In the genomic region with DNA sequence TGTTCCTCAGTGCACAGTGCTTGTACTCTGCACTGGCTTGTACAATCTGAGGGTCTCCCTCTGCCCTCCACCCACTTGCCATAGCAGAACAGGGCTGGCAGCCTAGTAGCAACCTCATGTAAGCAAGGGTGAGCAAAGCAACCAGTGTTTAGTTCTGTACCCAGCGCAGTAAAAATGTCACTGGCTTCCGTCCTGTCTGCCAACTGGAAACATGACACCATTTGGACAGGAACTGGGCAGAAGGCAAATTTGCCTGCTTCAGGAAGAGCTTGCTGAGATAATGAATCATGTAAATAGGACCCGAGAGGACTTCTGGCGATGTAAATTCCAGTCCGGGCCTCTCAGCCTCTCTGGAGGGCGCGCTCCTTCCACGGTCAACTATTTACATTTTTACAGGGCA, we compare ENCODE assay signal across 24 mouse cellular contexts. TPM values are rescaled to one million over a fixed set of nuclear protein-coding genes. Genes with fewer than 3 reads are reported as not detected.
DNase-seq lines count a peak whose midpoint lies in the region; ATAC-seq and TF ChIP-seq lines count a peak whose summit lies in the region.
"Had no signal": no experiment of that assay in that cellular context is flagged by ENCODE, and none has a peak within 500 bp of the region (broad histone marks: within the 10 kb centered on the region; RNA-seq: fewer than 3 reads in every experiment).

No protein-coding gene starts in this region.

- no peak for TF ChIP-seq CTCF in thymus, adult 2 months (IDR thresholded peaks at IDR 0.05; ENCODE audit: borderline replicate concordance, control insufficient read depth, extremely low read depth, insufficient read depth, low read length, poor library complexity)

- no peak for ATAC-seq in cerebellum, adult (ENCODE audit: insufficient number of reproducible peaks, low FRiP score, low TSS enrichment)
- ATAC-seq: intestine, postnatal 0 days had no signal

- no peak overlapping the region for H3K27ac ChIP-seq in heart, embryonic 10.5 days
- H3K27ac ChIP-seq in thymus, adult 2 months (ENCODE audit: control insufficient read depth, insufficient read depth, low read length), result no peak overlapping the region
- H3K27ac ChIP-seq: embryonic facial prominence, embryonic 15.5 days; forebrain, embryonic 12.5 days; hindbrain, embryonic 12.5 days; limb, embryonic 12.5 days; neural tube, embryonic 15.5 days had no signal

- peaks cover 67% of the 10 kb centered on the region for H3K27me3 ChIP-seq in heart, embryonic 10.5 days (ENCODE audit: insufficient read depth, poor library complexity, severe bottlenecking)
- H3K27me3 ChIP-seq in thymus, adult 2 months (ENCODE audit: control insufficient read depth, insufficient read depth, low read length), result peaks cover 6% of the 10 kb centered on the region; the same call in 1 of the 2 replicates

- intact Hi-C loops in heart, postnatal 14 days (cut with DNase I), result no loop called here

- no peak overlapping the region for H3K4me3 ChIP-seq in heart, embryonic 10.5 days
- H3K4me3 ChIP-seq in thymus, adult 2 months (ENCODE audit: control insufficient read depth, insufficient read depth, low read length), result no peak overlapping the region
- H3K4me3 ChIP-seq: embryonic facial prominence, embryonic 15.5 days; forebrain, embryonic 12.5 days; hindbrain, embryonic 12.5 days; limb, embryonic 12.5 days; megakaryocyte, embryonic 14.5 days; neural tube, embryonic 15.5 days had no signal

- H3K36me3 ChIP-seq in heart, embryonic 10.5 days, result no peaks in the 10 kb centered on the region
- H3K36me3 ChIP-seq in thymus, adult 2 months (ENCODE audit: control insufficient read depth, insufficient read depth, low read length), result no peaks in the 10 kb centered on the region
- H3K36me3 ChIP-seq: embryonic facial prominence, embryonic 15.5 days; forebrain, embryonic 12.5 days; hindbrain, embryonic 12.5 days; limb, embryonic 12.5 days; neural tube, embryonic 15.5 days had no signal

- peak; percentile 41 to 52 for DNase-seq in cerebellum, adult 18-20 months
- DNase-seq in heart, embryonic 10.5 days (ENCODE audit: low spot score), result peak; percentile 58
- no peak for DNase-seq in heart, postnatal 14 days
- peak; percentile 27 for DNase-seq in testis, postnatal 10 days (ENCODE audit: low spot score)
- DNase-seq in testis, postnatal 14 days (ENCODE audit: low spot score), result no peak
- DNase-seq in thymus, adult 2 months, result no peak
- DNase-seq in spleen, adult 12 weeks (ENCODE audit: low spot score), result no peak
- DNase-seq: B cell, adult 2 months; kidney, postnatal 10 days; lung, embryonic 14.5 days; thymus, postnatal 25 days had no signal

- H3K4me1 ChIP-seq in heart, embryonic 10.5 days, result peaks cover 26% of the 10 kb centered on the region
- H3K4me1 ChIP-seq in thymus, adult 2 months (replicated peaks; ENCODE audit: control insufficient read depth, insufficient read depth, low read length), result no peaks in the 10 kb centered on the region

- TF ChIP-seq POLR2A in thymus, adult 2 months (IDR thresholded peaks at IDR 0.05; ENCODE audit: control insufficient read depth, extremely low read depth, insufficient read depth, low read length, poor library complexity), result no peak

- H3K9me3 ChIP-seq in heart, embryonic 10.5 days, result no peaks in the 10 kb centered on the region
- H3K9me3 ChIP-seq: embryonic facial prominence, embryonic 15.5 days; forebrain, embryonic 12.5 days; hindbrain, embryonic 12.5 days; limb, embryonic 12.5 days; neural tube, embryonic 15.5 days had no signal

- 67% methylated on average over 8 of the region's 8 CpGs for WGBS in heart, embryonic 10.5 days
- WGBS in thymus, adult 2 months, result 61% methylated on average over 8 of the region's 8 CpGs

RNA-seq across cellular contexts. Expression of gene Rprml, which starts 3.6 kb away (rescaled TPM):
- 0.48 TPM in 1 of 2 replicates, not detected in the other for polyA plus RNA-seq in heart, embryonic 10.5 days (2016; fragmentation: Nextera tagmentation; extraction: Ambion mirVana)
- not detected for total RNA-seq in heart, postnatal 14 days (2021)
- polyA plus RNA-seq in thymus, adult 2 months (2012; rRNA removed), result 0.09 TPM in 1 of 2 replicates, not detected in the other
- polyA plus RNA-seq: forebrain, embryonic 12.5 days; heart, embryonic 14.5 days; hindbrain, embryonic 12.5 days; limb, embryonic 12.5 days; lung, embryonic 14.5 days; stomach, embryonic 14.5 days had no signal

RNA-seq across cellular contexts. Expression of gene Lyzl6, which starts 7.0 kb away (rescaled TPM):
- not detected in 2 replicates for polyA plus RNA-seq in heart, embryonic 10.5 days (2016; fragmentation: Nextera tagmentation; extraction: Ambion mirVana)
- not detected for total RNA-seq in heart, postnatal 14 days (2021)
- not detected in 2 replicates for polyA plus RNA-seq in thymus, adult 2 months (2012; rRNA removed)
- total RNA-seq: adrenal gland, adult 18-20 months had no signal
- polyA plus RNA-seq: brain, embryonic 14.5 days; embryonic facial prominence, embryonic 15.5 days; forebrain, embryonic 12.5 days; heart, embryonic 14.5 days; hindbrain, embryonic 12.5 days; intestine, postnatal 0 days; limb, embryonic 12.5 days; lung, embryonic 14.5 days; neural tube, embryonic 15.5 days; small intestine, adult 2 months; stomach, embryonic 14.5 days had no signal

RNA-seq across cellular contexts. Expression of gene Gm884, which starts 24.8 kb away (rescaled TPM):
- not detected in 2 replicates for polyA plus RNA-seq in heart, embryonic 10.5 days (2016; fragmentation: Nextera tagmentation; extraction: Ambion mirVana)
- total RNA-seq in heart, postnatal 14 days (2021), result not detected
- not detected in 2 replicates for polyA plus RNA-seq in thymus, adult 2 months (2012; rRNA removed)
- total RNA-seq: adrenal gland, adult 18-20 months had no signal
- polyA plus RNA-seq: brain, embryonic 14.5 days; embryonic facial prominence, embryonic 15.5 days; forebrain, embryonic 12.5 days; heart, embryonic 14.5 days; hindbrain, embryonic 12.5 days; intestine, postnatal 0 days; limb, embryonic 12.5 days; lung, embryonic 14.5 days; neural tube, embryonic 15.5 days; small intestine, adult 2 months; stomach, embryonic 14.5 days had no signal

RNA-seq across cellular contexts. Expression of gene Gosr2, which starts 52.0 kb away (rescaled TPM):
- polyA plus RNA-seq in heart, embryonic 10.5 days (2016; fragmentation: Nextera tagmentation; extraction: Ambion mirVana), result 80.1 and 86.4 TPM in 2 replicates
- 10 to 100 TPM; 41.2 to 43.1 TPM for total RNA-seq in heart, postnatal 14 days (2021)
- polyA plus RNA-seq in thymus, adult 2 months (2012; rRNA removed), result 99.8 and 101 TPM in 2 replicates

Comparison
In these comparisons a context has a peak if more than half of its experiments do, and no peak if none do; other contexts are left out.
1. DNase-seq: peak in cerebellum, adult 18-20 months (2 of 2), heart, embryonic 10.5 days (single experiment) and testis, postnatal 10 days (single experiment); none in heart, postnatal 14 days (0 of 2), testis, postnatal 14 days (single experiment), thymus, adult 2 months (single experiment) and spleen, adult 12 weeks (single experiment).